Mouse (Mus musculus) neural tube, embryonic 14.5 days (tissue): ENCODE results near the gene Xxylt1. TPM values are rescaled to one million over a fixed set of nuclear protein-coding genes. Genes with fewer than 3 reads are reported as not detected.

Experiments used
- ATAC-seq: fragments of 200-750 bp; cut with Nextera tagmentation; 2 replicates; pipeline ENCODE4 v1.8.0; 2017; ENCODE audit warnings: low read depth, mild to moderate bottlenecking, moderate TSS enrichment, moderate library complexity
- H3K27ac ChIP-seq: fragments of 300-500 bp; sonication (generic); 2 replicates; pipeline ENCODE4 v1.5.1; 2014; ENCODE audit warnings: low read depth, mild to moderate bottlenecking, control low read depth, low read length, moderate library complexity, mixed read lengths
- H3K27me3 ChIP-seq: fragments of 300-500 bp; sonication (generic); 2 replicates; pipeline ENCODE4 v1.6.1; 2014; ENCODE audit warnings: low read length; ENCODE audit not compliant: control insufficient read depth, insufficient read depth
- H3K36me3 ChIP-seq: fragments of 300-500 bp; sonication (generic); 2 replicates; pipeline ENCODE4 v1.6.1; 2014; ENCODE audit warnings: low read length, mixed read lengths; ENCODE audit not compliant: control insufficient read depth, insufficient read depth
- H3K4me1 ChIP-seq: fragments of 300-500 bp; sonication (generic); 2 replicates; pipeline ENCODE4 v1.6.1; 2014; ENCODE audit warnings: low read length; ENCODE audit not compliant: control insufficient read depth, insufficient read depth
- H3K4me2 ChIP-seq: fragments of 300-500 bp; sonication (generic); 2 replicates; pipeline ENCODE4 v1.6.1; 2014; ENCODE audit warnings: mild to moderate bottlenecking, low read depth, low read length, control low read depth
- H3K4me3 ChIP-seq: fragments of 300-500 bp; sonication (generic); 2 replicates; pipeline ENCODE4 v1.5.1; 2014; ENCODE audit warnings: low read depth, low read length, control low read depth, mixed read lengths
- H3K9ac ChIP-seq: fragments of 300-500 bp; sonication (generic); replicated peaks from 2 replicates; pipeline ENCODE4 v1.6.1; 2014; ENCODE audit warnings: low read depth, mild to moderate bottlenecking, control low read depth, low read length, mixed read lengths
- H3K9me3 ChIP-seq: fragments of 300-500 bp; sonication (generic); 2 replicates; pipeline ENCODE4 v1.6.1; 2016; ENCODE audit warnings: low read length; ENCODE audit not compliant: control insufficient read depth
- WGBS: fragments of 180-500 bp; shearing (Covaris S2); extraction: QIAGEN DNeasy Blood & Tissue Kit; methylation state at CpG from one replicate; pipeline ENCODE4 v1.1.7; 2014; 5-methylcytosine and 5-hydroxymethylcytosine counted together
- polyA plus RNA-seq: library from polyadenylated mRNA; unstranded; fragments of >200 nt; fragmentation: Nextera tagmentation; extraction: Ambion mirVana; gene quantifications from 2 replicates; pipeline ENCODE4 v1.2.1, GENCODE M21; 2014

The Xxylt1 gene
- polyA plus RNA-seq = 17.3 and 21.1 TPM in 2 replicates

DNA sequence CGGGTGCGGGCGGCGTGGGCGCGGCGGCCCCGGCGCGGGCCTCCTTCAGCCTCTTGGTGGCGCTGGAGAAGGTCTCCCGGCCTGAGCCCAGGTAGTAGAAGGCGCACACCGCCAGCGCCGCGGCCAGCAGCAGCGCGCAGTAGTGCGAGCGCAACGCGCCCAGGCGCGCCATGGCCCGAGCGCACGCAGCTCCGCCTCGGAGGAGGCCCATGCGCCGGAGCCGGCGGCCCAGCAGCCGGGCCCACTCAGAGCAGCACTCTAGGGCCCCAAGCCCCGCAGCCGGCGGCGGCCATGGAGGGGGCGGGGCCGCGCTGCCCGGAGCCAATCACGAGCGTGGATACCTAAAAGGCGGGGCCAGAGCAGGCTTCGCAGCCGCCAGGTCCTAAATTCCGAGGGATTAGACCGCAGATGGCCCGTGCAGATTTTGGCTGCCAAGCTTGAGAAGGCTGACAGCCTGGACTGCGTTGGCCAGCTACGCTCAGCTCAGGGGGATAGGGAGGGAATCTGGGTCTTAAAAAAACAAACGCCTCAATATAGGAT lies at the start of gene Xxylt1:
TSS of gene Xxylt1 (minus strand) at position 308 of the 540 bp plus-strand sequence.
- Histone ChIP-seq H3K4me1 (peaks cover 8% of the 10 kb centered on the region; the same call in 1 of the 2 replicates), H3K9ac (peak within 1 kb of the TSS; percentile 72), H3K27me3 (no peaks in the 10 kb centered on the region), H3K9me3 (no peaks in the 10 kb centered on the region), H3K4me3 (peak within 1 kb of the TSS; percentile 84), H3K36me3 (no peaks in the 10 kb centered on the region), H3K27ac (peak within 1 kb of the TSS; percentile 80), H3K4me2 (peak within 1 kb of the TSS; percentile 89)
- WGBS = under 1% methylated on average over 54 of the region's 54 CpGs
- ATAC-seq = peak; percentile 99

DNA sequence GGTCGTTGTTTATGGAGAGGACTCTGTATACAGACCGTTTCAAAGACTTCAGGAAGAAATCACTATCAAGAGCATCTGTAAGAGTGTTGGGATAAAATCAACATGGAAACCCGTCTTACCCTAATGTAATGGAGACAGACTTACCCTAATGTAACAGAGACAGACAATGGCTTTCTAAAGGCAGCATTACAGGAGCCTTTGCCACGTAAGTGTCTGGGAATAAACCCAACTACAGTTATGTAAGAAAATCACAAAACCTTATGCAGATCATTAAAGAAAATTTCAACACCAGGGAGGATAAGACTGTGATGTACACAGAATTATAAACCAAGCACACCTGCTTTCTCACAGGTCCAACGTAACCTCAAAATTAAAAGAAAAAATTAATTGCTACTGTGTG lies 46.9 kb upstream of the Xxylt1 start:
- Histone ChIP-seq H3K9me3 (no peaks in the 10 kb centered on the region), H3K4me2 (no peak overlapping the region), H3K27ac (no peak overlapping the region), H3K4me1 (no peaks in the 10 kb centered on the region), H3K27me3 (no peaks in the 10 kb centered on the region), H3K4me3 (no peak overlapping the region), H3K9ac (no peak overlapping the region), H3K36me3 (peaks cover 8% of the 10 kb centered on the region; the same call in 1 of the 2 replicates)
- ATAC-seq = no peak
- WGBS = 84% methylated on average over 5 of the region's 5 CpGs

DNA sequence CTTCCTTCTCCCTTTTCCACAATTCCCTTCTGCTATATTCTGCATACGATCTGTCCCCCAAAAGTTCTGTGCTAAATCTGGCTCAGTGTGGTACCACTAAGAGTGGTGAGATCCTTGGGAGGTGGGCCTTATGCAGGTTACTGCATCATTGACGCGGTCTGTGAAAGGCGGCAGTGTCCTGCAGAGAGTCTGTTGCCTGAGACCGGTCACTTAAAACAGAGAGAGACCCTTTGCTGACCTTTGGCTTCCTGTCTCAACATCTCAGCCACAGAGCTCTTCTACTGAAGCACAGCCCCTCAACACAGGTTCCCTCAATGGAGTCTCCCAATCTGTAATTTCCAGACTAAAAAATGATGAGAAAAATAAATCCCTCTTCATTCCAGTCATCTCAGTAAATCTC lies 43.8 kb upstream of the Xxylt1 start:
- Histone ChIP-seq H3K4me2 (no peak overlapping the region), H3K27me3 (no peaks in the 10 kb centered on the region), H3K4me1 (no peaks in the 10 kb centered on the region), H3K9ac (no peak overlapping the region), H3K4me3 (no peak overlapping the region), H3K36me3 (peaks cover 13% of the 10 kb centered on the region), H3K27ac (no peak overlapping the region), H3K9me3 (no peaks in the 10 kb centered on the region)
- 66% methylated on average over 5 of the region's 5 CpGs for WGBS
- ATAC-seq = no peak

DNA sequence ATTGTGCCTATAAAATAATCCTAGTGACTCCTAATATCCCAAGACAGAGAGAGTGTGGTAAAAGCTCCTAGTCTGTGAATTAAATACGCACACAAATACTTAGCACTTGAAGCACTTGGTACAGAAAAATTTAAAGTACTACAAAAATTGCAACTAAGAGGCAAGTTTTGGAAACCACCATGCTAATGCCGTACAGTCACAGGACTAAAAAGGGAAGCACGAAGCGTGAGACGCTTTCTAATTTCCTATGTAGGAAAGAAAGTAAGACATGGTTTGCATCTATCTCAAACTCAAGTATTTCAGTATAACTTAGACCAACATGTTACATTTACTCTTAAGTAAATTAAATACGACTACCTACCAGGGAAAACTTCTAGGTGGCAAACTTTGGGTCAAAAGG lies 40.4 kb upstream of the Xxylt1 start:
- no peak for ATAC-seq
- H3K4me3 ChIP-seq = no peak overlapping the region
- peaks cover 9% of the 10 kb centered on the region for H3K36me3 ChIP-seq
- no peak overlapping the region for H3K9ac ChIP-seq
- no peaks in the 10 kb centered on the region for H3K9me3 ChIP-seq
- H3K27me3 ChIP-seq = no peaks in the 10 kb centered on the region
- 94% methylated on average over 6 of the region's 6 CpGs for WGBS
- no peaks in the 10 kb centered on the region for H3K4me1 ChIP-seq
- H3K4me2 ChIP-seq = no peak overlapping the region
- H3K27ac ChIP-seq = no peak overlapping the region

DNA sequence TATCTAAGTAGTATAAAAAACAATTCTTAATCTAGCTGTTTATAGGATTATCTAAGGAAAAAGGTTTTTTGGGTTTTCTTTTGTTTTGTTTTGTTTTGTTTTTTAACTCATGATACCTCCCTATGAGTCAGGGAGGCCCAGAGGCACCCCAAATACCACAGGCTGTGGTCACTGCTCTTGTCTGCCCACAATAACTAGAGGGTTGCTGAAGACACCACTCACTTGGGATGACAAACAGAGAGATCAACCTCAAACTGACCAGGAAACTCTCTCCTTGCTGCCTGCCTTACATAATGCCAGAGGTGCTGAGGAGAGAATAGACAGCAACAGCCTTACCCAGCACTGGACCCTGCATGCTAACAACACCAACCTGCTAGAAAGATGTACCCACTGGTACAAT lies 32.4 kb upstream of the Xxylt1 start:
- no peak for ATAC-seq
- Histone ChIP-seq H3K36me3 (peaks cover 14% of the 10 kb centered on the region; the same call in 1 of the 2 replicates), H3K9ac (no peak overlapping the region), H3K4me3 (no peak overlapping the region), H3K4me1 (no peaks in the 10 kb centered on the region), H3K9me3 (no peaks in the 10 kb centered on the region), H3K27me3 (no peaks in the 10 kb centered on the region), H3K27ac (no peak overlapping the region), H3K4me2 (no peak overlapping the region)

DNA sequence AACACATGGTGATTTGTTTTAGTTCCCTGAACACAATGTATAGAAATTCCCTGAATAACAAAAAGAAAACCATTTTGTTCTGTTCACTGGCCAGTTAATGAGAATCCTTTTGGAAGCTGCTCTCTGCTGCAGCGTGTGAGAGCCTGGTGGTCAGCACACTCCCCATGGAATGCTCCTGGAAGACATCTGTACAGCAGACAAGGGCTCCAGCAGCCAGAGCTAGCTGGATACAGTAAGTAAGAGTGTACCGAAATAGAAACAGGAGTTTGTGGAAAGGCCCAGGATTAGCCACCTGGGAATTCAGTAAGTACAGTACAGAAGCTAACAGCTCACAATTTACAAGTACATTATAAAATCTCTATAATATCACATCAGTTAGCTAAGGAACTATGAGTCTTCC lies 20.1 kb upstream of the Xxylt1 start:
- H3K4me1 ChIP-seq = no peaks in the 10 kb centered on the region
- no peaks in the 10 kb centered on the region for H3K9me3 ChIP-seq
- no peak overlapping the region for H3K27ac ChIP-seq
- peaks cover 29% of the 10 kb centered on the region for H3K36me3 ChIP-seq
- no peak overlapping the region for H3K9ac ChIP-seq
- H3K4me3 ChIP-seq = no peak overlapping the region
- no peak overlapping the region for H3K4me2 ChIP-seq
- 81% methylated on average over 2 of the region's 2 CpGs for WGBS
- no peak for ATAC-seq
- no peaks in the 10 kb centered on the region for H3K27me3 ChIP-seq

DNA sequence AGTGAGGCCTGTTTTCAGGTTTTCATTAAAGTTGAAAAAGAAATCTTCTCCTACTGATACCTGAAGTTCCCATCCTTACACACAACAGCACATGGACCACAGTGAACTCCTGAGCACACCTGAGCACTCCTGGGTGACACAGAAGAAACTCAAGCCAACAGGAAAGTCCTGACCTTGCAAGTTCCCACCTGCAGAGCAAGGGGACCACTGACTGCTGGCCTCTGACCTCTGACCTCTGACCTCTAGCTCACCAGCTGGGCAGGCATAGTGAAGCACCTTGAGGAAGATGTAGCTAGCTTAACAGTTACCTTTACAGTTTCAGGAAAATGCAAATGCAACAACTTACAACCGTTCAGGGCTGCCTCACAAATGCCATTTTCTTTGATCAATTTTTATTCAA lies 18.7 kb upstream of the Xxylt1 start:
- Histone ChIP-seq H3K9ac (no peak overlapping the region), H3K4me1 (no peaks in the 10 kb centered on the region), H3K4me3 (no peak overlapping the region), H3K36me3 (peaks cover 29% of the 10 kb centered on the region), H3K9me3 (no peaks in the 10 kb centered on the region), H3K27ac (no peak overlapping the region), H3K27me3 (no peaks in the 10 kb centered on the region), H3K4me2 (no peak overlapping the region)
- 76% methylated on average over 1 of the region's 1 CpGs for WGBS
- no peak for ATAC-seq

DNA sequence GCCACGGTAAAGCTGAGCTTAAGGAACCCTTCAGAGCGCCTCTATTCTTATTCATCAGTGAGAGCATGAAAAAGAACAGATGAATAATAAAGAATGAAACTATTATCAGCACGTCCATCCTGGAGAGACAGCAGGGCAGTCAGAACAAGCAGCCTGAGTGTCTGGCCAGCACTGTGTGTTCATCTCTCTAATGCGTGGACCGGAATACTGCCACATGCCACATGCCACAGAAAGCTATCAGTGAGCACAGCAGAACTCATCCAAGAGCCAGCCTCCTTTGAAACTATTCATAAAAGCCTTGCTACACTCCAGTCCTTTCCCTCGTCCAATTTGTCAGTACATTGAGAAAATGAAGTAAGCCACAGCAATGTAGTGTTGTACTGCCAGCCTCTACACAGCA lies 12.8 kb upstream of the Xxylt1 start:
- H3K36me3 ChIP-seq = no peaks in the 10 kb centered on the region
- WGBS = 62% methylated on average over 6 of the region's 6 CpGs
- H3K27ac ChIP-seq = no peak overlapping the region
- H3K4me2 ChIP-seq = no peak overlapping the region
- no peaks in the 10 kb centered on the region for H3K4me1 ChIP-seq
- H3K9ac ChIP-seq = no peak overlapping the region
- no peaks in the 10 kb centered on the region for H3K9me3 ChIP-seq
- ATAC-seq = no peak
- no peak overlapping the region for H3K4me3 ChIP-seq
- H3K27me3 ChIP-seq = no peaks in the 10 kb centered on the region

DNA sequence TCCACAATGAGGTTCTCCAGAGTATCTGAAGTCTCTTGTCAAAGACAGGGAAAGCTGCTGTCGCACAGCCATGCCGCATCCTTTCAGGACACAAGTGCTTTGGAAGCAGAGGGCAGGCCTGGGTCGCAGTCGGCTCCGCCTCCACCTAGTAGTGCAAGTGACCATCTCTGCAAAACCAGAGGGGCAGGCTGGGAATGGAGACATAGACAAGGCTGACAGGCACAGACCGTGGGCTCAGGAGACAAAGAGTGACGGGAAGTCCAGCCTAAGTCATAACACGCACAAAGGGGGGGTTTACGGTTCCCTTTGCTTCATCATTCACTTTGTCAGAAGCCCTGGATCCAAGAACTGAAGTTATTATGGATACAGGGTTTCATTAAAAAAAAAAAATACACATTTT lies 12.0 kb upstream of the Xxylt1 start:
- 46% methylated on average over 9 of the region's 9 CpGs for WGBS
- no peaks in the 10 kb centered on the region for H3K4me1 ChIP-seq
- H3K36me3 ChIP-seq = no peaks in the 10 kb centered on the region
- ATAC-seq = no peak
- H3K27ac ChIP-seq = no peak overlapping the region
- H3K9ac ChIP-seq = no peak overlapping the region
- no peaks in the 10 kb centered on the region for H3K27me3 ChIP-seq
- no peak overlapping the region for H3K4me3 ChIP-seq
- no peak overlapping the region for H3K4me2 ChIP-seq
- H3K9me3 ChIP-seq = no peaks in the 10 kb centered on the region
